Mouse (Mus musculus) bone marrow macrophage, adult 2 months (primary cell): ENCODE measurements around the gene Tm2d1.

ENCODE experiments used
- CTCF ChIP-seq: IDR thresholded peaks from 2 replicates; pipeline ENCODE4 v1.5.1; 2012; ENCODE audit warnings: low read depth, mild to moderate bottlenecking, low read length, moderate library complexity
- POLR2A ChIP-seq: IDR thresholded peaks from 2 replicates; pipeline ENCODE4 v1.6.1; 2012; ENCODE audit warnings: mild to moderate bottlenecking, low read depth, low read length, borderline replicate concordance

- TF ChIP-seq POLR2A: no peak
- no peak for TF ChIP-seq CTCF
These were observed 17.9 kb upstream of the Tm2d1 start for GRCm38 (mm10) chr4:98400926-98401583.
